Mouse (Mus musculus): ENCODE measurements around the gene Ppt1. TPM values are rescaled to one million over a fixed set of nuclear protein-coding genes. Genes with fewer than 3 reads are reported as not detected.
A peak's percentile ranks its signal among the peaks of the same experiment; 100 is the strongest.

The Ppt1 gene
- polyA plus RNA-seq, 1 experiment from 2014 or later, result 79.4 TPM

DNA sequence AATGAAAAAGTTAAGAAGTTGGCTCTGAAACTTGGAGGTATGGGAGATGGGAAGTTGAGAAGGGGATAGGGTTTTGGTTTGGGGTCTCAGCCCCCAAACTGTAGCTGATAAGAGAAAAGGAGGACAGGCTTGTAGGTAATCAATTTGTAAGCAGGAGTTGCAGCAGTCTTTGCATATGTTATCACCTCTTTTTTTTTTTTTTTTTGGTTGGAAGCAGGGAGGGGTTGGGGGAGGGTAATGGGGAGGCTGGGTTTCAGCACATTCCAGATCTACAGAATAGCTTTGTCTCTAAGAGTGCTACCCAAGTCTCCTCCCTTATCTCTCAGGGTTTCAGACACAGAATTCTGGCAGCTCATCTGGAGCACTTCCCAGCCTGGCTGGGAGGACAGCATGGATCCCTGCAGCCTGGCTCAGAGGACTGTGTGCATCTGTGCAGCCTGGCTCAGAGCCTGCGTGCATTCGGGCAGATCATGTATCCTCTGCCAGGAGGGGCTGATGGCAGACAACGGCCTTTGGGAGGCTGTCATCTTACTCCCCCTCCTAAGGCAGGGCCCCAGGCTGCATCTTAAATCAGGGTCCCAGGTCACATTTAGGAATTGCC lies 54.9 kb downstream of the Ppt1 start:
- H3K4me1 ChIP-seq, result peaks cover 12% of the 10 kb centered on the region
- H3K36me3 ChIP-seq, result no peaks in the 10 kb centered on the region
- no peaks in the 10 kb centered on the region for H3K9me3 ChIP-seq
- H3K4me2 ChIP-seq, result no peak overlapping the region
- WGBS, result 11% methylated on average over 3 of the region's 3 CpGs
- H3K27ac ChIP-seq, result no peak overlapping the region
- ATAC-seq (ENCODE audit: insufficient number of reproducible peaks, low FRiP score, low TSS enrichment, low read depth), result peak; percentile 53; the same call in 1 of the 2 replicates
- H3K4me3 ChIP-seq, result no peak overlapping the region
- H3K9ac ChIP-seq, result no peak overlapping the region
- H3K27me3 ChIP-seq, result no peaks in the 10 kb centered on the region

- Histone ChIP-seq H3K27me3 (no peaks in the 10 kb centered on the region), H3K36me3 (no peaks in the 10 kb centered on the region), H3K4me3 (no peak overlapping the region), H3K4me1 (peaks cover 12% of the 10 kb centered on the region), H3K9me3 (no peaks in the 10 kb centered on the region), H3K4me2 (no peak overlapping the region), H3K9ac (no peak overlapping the region), H3K27ac (no peak overlapping the region)
- no peak for ATAC-seq (ENCODE audit: insufficient number of reproducible peaks, low FRiP score, low TSS enrichment, low read depth)
- 56% methylated on average over 1 of the region's 1 CpGs for WGBS
Measured at GRCm38 (mm10) chr4:122891597-122891996, 55.6 kb downstream of the Ppt1 start.

GRCm38 (mm10) chr4:122892157-122892556 lies 56.1 kb downstream of the Ppt1 start:
- Histone ChIP-seq H3K27me3 (no peaks in the 10 kb centered on the region), H3K9me3 (no peaks in the 10 kb centered on the region), H3K4me3 (no peak overlapping the region), H3K36me3 (no peaks in the 10 kb centered on the region), H3K27ac (no peak overlapping the region), H3K9ac (no peak overlapping the region), H3K4me2 (no peak overlapping the region), H3K4me1 (peaks cover 8% of the 10 kb centered on the region)
- ATAC-seq (ENCODE audit: insufficient number of reproducible peaks, low FRiP score, low TSS enrichment, low read depth), result no peak
- 74% methylated on average over 5 of the region's 5 CpGs for WGBS

DNA sequence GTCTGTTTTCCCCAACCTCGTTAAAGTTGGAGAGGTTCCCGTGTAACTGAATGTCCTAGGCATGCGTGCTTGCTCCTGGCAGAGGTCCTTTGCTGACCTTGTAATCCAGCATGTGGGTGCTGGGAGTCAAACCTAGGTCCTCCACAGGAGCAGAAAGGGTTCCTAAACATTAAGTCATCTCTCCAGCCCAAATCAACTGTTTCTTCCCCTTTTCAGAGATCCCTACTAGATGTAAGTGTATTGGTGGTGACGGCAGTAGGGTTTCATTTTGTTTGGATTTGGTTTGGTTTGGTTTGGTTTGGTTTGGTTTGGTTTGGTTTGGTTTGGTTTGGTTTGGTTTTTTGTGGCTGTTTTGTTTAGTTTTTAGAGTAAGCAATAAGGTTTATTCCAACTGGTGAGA lies 61.7 kb downstream of the Ppt1 start:
- Histone ChIP-seq H3K4me3 (no peak overlapping the region), H3K4me1 (no peaks in the 10 kb centered on the region), H3K36me3 (no peaks in the 10 kb centered on the region), H3K27ac (no peak overlapping the region), H3K9ac (no peak overlapping the region), H3K27me3 (no peaks in the 10 kb centered on the region), H3K4me2 (no peak overlapping the region), H3K9me3 (no peaks in the 10 kb centered on the region)
- no peak for ATAC-seq (ENCODE audit: insufficient number of reproducible peaks, low FRiP score, low TSS enrichment, low read depth)
- WGBS, result 66% methylated on average over 4 of the region's 4 CpGs

GRCm38 (mm10) chr4:122898313-122898712 lies 62.3 kb downstream of the Ppt1 start:
- Histone ChIP-seq H3K9ac (no peak overlapping the region), H3K27ac (no peak overlapping the region), H3K4me2 (no peak overlapping the region), H3K9me3 (no peaks in the 10 kb centered on the region), H3K36me3 (no peaks in the 10 kb centered on the region), H3K27me3 (no peaks in the 10 kb centered on the region), H3K4me3 (no peak overlapping the region), H3K4me1 (no peaks in the 10 kb centered on the region)
- 12% methylated on average over 5 of the region's 5 CpGs for WGBS
- no peak for ATAC-seq (ENCODE audit: insufficient number of reproducible peaks, low FRiP score, low TSS enrichment, low read depth)

- H3K4me2 ChIP-seq, result no peak overlapping the region
- 20% methylated on average over 6 of the region's 6 CpGs for WGBS
- H3K4me1 ChIP-seq, result no peaks in the 10 kb centered on the region
- H3K4me3 ChIP-seq, result no peak overlapping the region
- no peak overlapping the region for H3K27ac ChIP-seq
- no peaks in the 10 kb centered on the region for H3K9me3 ChIP-seq
- no peak overlapping the region for H3K9ac ChIP-seq
- no peak for ATAC-seq (ENCODE audit: insufficient number of reproducible peaks, low FRiP score, low TSS enrichment, low read depth)
- H3K27me3 ChIP-seq, result no peaks in the 10 kb centered on the region
- no peaks in the 10 kb centered on the region for H3K36me3 ChIP-seq
Measured at GRCm38 (mm10) chr4:122902156-122902555, 66.1 kb downstream of the Ppt1 start.

DNA sequence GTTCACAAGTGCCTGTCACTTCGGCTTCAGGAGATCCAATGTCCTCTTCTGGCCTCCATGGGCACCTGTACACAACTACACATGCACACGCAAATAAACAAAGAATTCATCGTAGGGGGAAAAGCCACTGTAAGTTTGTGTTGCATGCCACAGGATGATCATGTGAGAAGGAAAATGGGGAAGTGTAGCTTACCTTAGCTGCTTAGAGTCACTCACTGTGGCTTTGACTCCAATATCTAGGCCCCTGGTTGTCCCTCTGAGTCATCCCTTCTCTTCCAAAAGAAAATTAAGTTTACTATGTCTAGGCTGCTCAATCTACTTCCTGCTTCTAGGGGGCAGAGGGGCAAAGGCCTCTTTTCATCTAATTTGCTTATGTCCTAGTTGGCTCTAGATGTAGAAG lies 67.7 kb downstream of the Ppt1 start:
- 89% methylated on average over 3 of the region's 3 CpGs for WGBS
- no peak for ATAC-seq (ENCODE audit: insufficient number of reproducible peaks, low FRiP score, low TSS enrichment, low read depth)
- Histone ChIP-seq H3K9me3 (no peaks in the 10 kb centered on the region), H3K4me2 (no peak overlapping the region), H3K4me3 (no peak overlapping the region), H3K9ac (no peak overlapping the region), H3K36me3 (no peaks in the 10 kb centered on the region), H3K4me1 (no peaks in the 10 kb centered on the region), H3K27ac (no peak overlapping the region), H3K27me3 (no peaks in the 10 kb centered on the region)

- WGBS, result 33% methylated on average over 10 of the region's 10 CpGs
- Histone ChIP-seq H3K27me3 (no peaks in the 10 kb centered on the region), H3K27ac (no peak overlapping the region), H3K9ac (no peak overlapping the region), H3K4me1 (no peaks in the 10 kb centered on the region), H3K36me3 (no peaks in the 10 kb centered on the region), H3K4me3 (no peak overlapping the region), H3K9me3 (no peaks in the 10 kb centered on the region), H3K4me2 (no peak overlapping the region)
- peak; percentile 52; the same call in 1 of the 2 replicates for ATAC-seq (ENCODE audit: insufficient number of reproducible peaks, low FRiP score, low TSS enrichment, low read depth)
Measured at GRCm38 (mm10) chr4:122905359-122905758, 69.3 kb downstream of the Ppt1 start.

Other genes with a start within 250 kb of the Ppt1 start
- gene 9530002B09Rik, start 147.0 kb upstream of the Ppt1 start, polyA plus RNA-seq (2015; fragmentation: Nextera tagmentation; extraction: Ambion mirVana), result not detected in 2 replicates
- gene Cap1, start 49.8 kb downstream of the Ppt1 start, polyA plus RNA-seq (2015; fragmentation: Nextera tagmentation; extraction: Ambion mirVana), result 64.5 and 78.3 TPM in 2 replicates
- 16.0 and 18.3 TPM in 2 replicates for gene Mfsd2a, start 124.9 kb downstream of the Ppt1 start, polyA plus RNA-seq (2015; fragmentation: Nextera tagmentation; extraction: Ambion mirVana)
- gene Mycl, start 159.4 kb downstream of the Ppt1 start, polyA plus RNA-seq (2015; fragmentation: Nextera tagmentation; extraction: Ambion mirVana), result 25.2 and 29.5 TPM in 2 replicates
- 20.9 and 21.3 TPM in 2 replicates for gene Trit1, start 180.4 kb downstream of the Ppt1 start, polyA plus RNA-seq (2015; fragmentation: Nextera tagmentation; extraction: Ambion mirVana)